Mouse (Mus musculus) neural tube, embryonic 11.5 days (tissue): Measurements from ENCODE around the gene Zfp839. TPM values are rescaled to one million over a fixed set of nuclear protein-coding genes. Genes with fewer than 3 reads are reported as not detected.

ENCODE experiments used
- ATAC-seq: fragments of 200-750 bp; cut with Nextera tagmentation; 2 replicates; pipeline ENCODE4 v1.8.0; 2017; ENCODE audit warnings: moderate number of reproducible peaks, mild to moderate bottlenecking, moderate TSS enrichment, moderate library complexity; ENCODE audit not compliant: insufficient read depth, low FRiP score, low TSS enrichment
- DNase-seq: peaks from one replicate; pipeline ENCODE4 v3.0.0-alpha.2; 2015; ENCODE audit warnings: low spot score
- H3K27ac ChIP-seq: fragments of 300-500 bp; sonication (generic); 2 replicates; pipeline ENCODE4 v1.5.1; 2014; ENCODE audit warnings: low read depth, mild to moderate bottlenecking, low read length
- H3K27me3 ChIP-seq: fragments of 300-500 bp; sonication (generic); 2 replicates; pipeline ENCODE4 v1.6.1; 2014; ENCODE audit warnings: mild to moderate bottlenecking, low read length, mixed read lengths; ENCODE audit not compliant: control insufficient read depth, insufficient read depth
- H3K36me3 ChIP-seq: fragments of 300-500 bp; sonication (generic); 2 replicates; pipeline ENCODE4 v1.6.1; 2014; ENCODE audit warnings: mild to moderate bottlenecking, low read length, moderate library complexity, mixed read lengths; ENCODE audit not compliant: control insufficient read depth, insufficient read depth
- H3K4me1 ChIP-seq: fragments of 300-500 bp; sonication (generic); 2 replicates; pipeline ENCODE4 v1.6.1; 2014; ENCODE audit warnings: low read length, mixed read lengths; ENCODE audit not compliant: control insufficient read depth, insufficient read depth
- H3K4me2 ChIP-seq: fragments of 300-500 bp; sonication (generic); 2 replicates; pipeline ENCODE4 v1.6.1; 2014; ENCODE audit warnings: low read depth, mild to moderate bottlenecking, moderate library complexity
- H3K4me3 ChIP-seq: fragments of 300-500 bp; sonication (generic); 2 replicates; pipeline ENCODE4 v1.5.1; 2014; ENCODE audit warnings: low read depth, low read length
- H3K9ac ChIP-seq: fragments of 300-500 bp; sonication (generic); 2 replicates; pipeline ENCODE4 v1.6.1; 2014; ENCODE audit warnings: mild to moderate bottlenecking, low read length
- H3K9me3 ChIP-seq: fragments of 300-500 bp; sonication (generic); 2 replicates; pipeline ENCODE4 v1.6.1; 2016; ENCODE audit warnings: low read length; ENCODE audit not compliant: control insufficient read depth
- WGBS: fragments of 180-500 bp; shearing (Covaris S2); extraction: QIAGEN DNeasy Blood & Tissue Kit; methylation state at CpG from one replicate; pipeline ENCODE4 v1.1.7; 2014; 5-methylcytosine and 5-hydroxymethylcytosine counted together
- polyA plus RNA-seq: library from polyadenylated mRNA; unstranded; fragments of >200 nt; fragmentation: Nextera tagmentation; extraction: Ambion mirVana; gene quantifications from 2 replicates; pipeline ENCODE4 v1.2.1, GENCODE M21; 2014

Zfp839 gene
- polyA plus RNA-seq, 1 experiment from 2014 or later: 3.7 TPM

DNA sequence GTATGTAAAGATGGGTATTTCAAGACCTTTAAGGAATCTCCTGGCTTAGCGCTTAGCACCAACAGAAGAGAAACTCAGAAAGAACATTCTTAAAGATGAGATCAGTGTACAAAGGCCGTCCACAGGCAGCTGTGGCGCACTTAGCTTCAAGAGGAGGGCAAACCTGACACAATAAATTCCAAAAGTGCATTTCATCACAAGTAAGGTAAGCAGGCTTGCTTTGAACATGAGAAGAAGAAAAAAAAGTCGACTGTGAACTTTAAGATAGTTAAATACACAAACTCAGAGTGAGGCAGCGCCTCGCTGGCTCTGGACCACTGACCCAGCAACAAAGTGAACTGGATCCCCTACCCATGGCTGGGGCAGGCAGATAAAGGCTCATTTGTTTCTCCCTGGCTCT, 13.3 kb upstream of the Zfp839 start:
- H3K9me3 ChIP-seq: no peaks in the 10 kb centered on the region

GRCm38 (mm10) chr12:110837192-110837841, 12.7 kb upstream of the Zfp839 start:
- Histone ChIP-seq H3K4me2 (no peak overlapping the region), H3K4me3 (no peak overlapping the region), H3K4me1 (peaks cover 8% of the 10 kb centered on the region), H3K27me3 (no peaks in the 10 kb centered on the region), H3K36me3 (no peaks in the 10 kb centered on the region), H3K27ac (peak overlapping the region; percentile 30), H3K9ac (0 out of 2 replicates have a peak overlapping the region, but pooled peaks have one; percentile 1), H3K9me3 (no peaks in the 10 kb centered on the region)
- ATAC-seq (peak; percentile 53; the same call in 1 of the 2 replicates), DNase-seq (no peak)
- 36% methylated on average over 5 of the region's 5 CpGs for WGBS

More for the DNA sequence above, 13.3 kb upstream of the Zfp839 start:
- WGBS: 57% methylated on average over 6 of the region's 6 CpGs
- Histone ChIP-seq H3K36me3 (no peaks in the 10 kb centered on the region), H3K27ac (peak overlapping the region; percentile 30), H3K4me1 (peaks cover 8% of the 10 kb centered on the region), H3K27me3 (no peaks in the 10 kb centered on the region), H3K4me2 (no peak overlapping the region), H3K9ac (0 out of 2 replicates have a peak overlapping the region, but pooled peaks have one; percentile 1), H3K4me3 (no peak overlapping the region)
- no peak for DNase-seq
- 0 out of 2 replicates have a peak, but pooled peaks have one; percentile 11 for ATAC-seq

DNA sequence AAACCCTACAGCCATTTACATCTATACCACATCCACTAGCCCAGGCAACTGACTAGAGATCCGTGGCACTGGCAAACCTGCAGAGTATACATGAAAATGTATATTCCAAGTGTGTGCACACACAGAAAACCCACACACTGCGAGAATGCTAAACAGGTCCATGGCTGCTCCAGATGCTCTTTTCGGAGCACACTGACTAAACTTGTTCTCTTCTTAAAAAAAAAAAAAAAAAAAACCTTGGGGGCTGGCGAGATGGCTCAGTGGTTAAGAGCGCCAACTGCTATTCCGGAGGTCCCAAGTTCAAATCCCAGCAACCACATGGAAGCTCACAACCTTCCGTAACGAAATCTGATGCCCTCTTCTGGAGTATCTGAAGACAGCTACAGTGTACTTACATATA, 12.2 kb upstream of the Zfp839 start:
- Histone ChIP-seq H3K27me3 (no peaks in the 10 kb centered on the region), H3K4me3 (no peak overlapping the region), H3K27ac (no peak overlapping the region), H3K4me2 (no peak overlapping the region), H3K4me1 (peaks cover 8% of the 10 kb centered on the region), H3K9ac (no peak overlapping the region), H3K9me3 (no peaks in the 10 kb centered on the region), H3K36me3 (no peaks in the 10 kb centered on the region)
- WGBS: 89% methylated on average over 8 of the region's 8 CpGs
- ATAC-seq: no peak
- no peak for DNase-seq

- no peaks in the 10 kb centered on the region for H3K36me3 ChIP-seq
- H3K4me3 ChIP-seq: peak within 1 kb of the TSS; percentile 75
- peak within 1 kb of the TSS; percentile 61 for H3K9ac ChIP-seq
- no peaks in the 10 kb centered on the region for H3K9me3 ChIP-seq
- WGBS: under 1% methylated on average over 71 of the region's 71 CpGs
- peaks cover 3% of the 10 kb centered on the region; the same call in 1 of the 2 replicates for H3K27me3 ChIP-seq
- ATAC-seq (peak; percentile 67; the same call in 1 of the 2 replicates), DNase-seq (peak; percentile 95)
- no peak within 1 kb of the TSS for H3K27ac ChIP-seq
- peak within 1 kb of the TSS; percentile 62 for H3K4me2 ChIP-seq
- H3K4me1 ChIP-seq: peaks cover 12% of the 10 kb centered on the region
Observed at GRCm38 (mm10) chr12:110840348-110841198, 9.5 kb upstream of the Zfp839 start, which contains the start of gene Mok. TSS of gene Mok (minus strand) at chr12:110840939.

DNA sequence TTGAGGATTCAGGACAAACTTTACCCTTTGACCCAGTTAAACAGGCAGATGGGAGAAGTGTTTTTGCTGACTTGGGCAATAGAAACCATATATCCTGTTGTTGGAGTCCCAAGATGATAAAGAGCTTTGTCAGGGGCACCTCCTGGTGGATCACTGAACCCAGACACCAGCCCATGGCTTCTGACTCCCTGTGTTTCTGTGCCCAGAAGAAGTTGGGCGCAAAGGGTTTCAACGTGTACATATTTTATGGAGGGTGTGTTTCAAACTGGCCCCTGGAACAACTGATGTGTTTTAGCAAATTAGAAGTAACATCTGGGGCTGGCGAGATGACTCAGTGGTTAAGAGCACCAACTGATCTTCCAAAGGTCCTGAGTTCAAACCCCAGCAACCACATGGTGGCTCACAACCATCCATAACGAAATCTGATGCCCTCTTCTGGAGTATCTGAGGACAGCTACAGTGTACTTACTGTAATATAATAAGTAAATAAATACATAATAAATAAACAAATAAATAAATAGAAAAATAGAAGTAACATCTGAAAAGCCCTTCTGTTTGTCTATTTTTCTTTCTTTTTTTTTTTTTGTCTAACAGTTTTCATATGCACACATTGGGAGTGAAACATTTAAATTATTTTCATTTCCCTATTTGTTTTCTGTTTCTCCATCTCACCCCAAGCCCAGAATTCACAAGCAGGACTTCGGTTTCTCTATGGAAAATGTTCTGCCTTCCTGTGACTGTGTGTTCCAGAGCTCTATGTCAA, 8.1 kb upstream of the Zfp839 start:
- DNase-seq (no peak), ATAC-seq (no peak)
- H3K27me3 ChIP-seq: peaks cover 7% of the 10 kb centered on the region; the same call in 1 of the 2 replicates
- no peaks in the 10 kb centered on the region for H3K36me3 ChIP-seq
- H3K4me2 ChIP-seq: no peak overlapping the region
- H3K9ac ChIP-seq: no peak overlapping the region
- no peaks in the 10 kb centered on the region for H3K9me3 ChIP-seq
- no peak overlapping the region for H3K4me3 ChIP-seq
- peaks cover 14% of the 10 kb centered on the region for H3K4me1 ChIP-seq
- WGBS: 68% methylated on average over 5 of the region's 5 CpGs
- no peak overlapping the region for H3K27ac ChIP-seq

DNA sequence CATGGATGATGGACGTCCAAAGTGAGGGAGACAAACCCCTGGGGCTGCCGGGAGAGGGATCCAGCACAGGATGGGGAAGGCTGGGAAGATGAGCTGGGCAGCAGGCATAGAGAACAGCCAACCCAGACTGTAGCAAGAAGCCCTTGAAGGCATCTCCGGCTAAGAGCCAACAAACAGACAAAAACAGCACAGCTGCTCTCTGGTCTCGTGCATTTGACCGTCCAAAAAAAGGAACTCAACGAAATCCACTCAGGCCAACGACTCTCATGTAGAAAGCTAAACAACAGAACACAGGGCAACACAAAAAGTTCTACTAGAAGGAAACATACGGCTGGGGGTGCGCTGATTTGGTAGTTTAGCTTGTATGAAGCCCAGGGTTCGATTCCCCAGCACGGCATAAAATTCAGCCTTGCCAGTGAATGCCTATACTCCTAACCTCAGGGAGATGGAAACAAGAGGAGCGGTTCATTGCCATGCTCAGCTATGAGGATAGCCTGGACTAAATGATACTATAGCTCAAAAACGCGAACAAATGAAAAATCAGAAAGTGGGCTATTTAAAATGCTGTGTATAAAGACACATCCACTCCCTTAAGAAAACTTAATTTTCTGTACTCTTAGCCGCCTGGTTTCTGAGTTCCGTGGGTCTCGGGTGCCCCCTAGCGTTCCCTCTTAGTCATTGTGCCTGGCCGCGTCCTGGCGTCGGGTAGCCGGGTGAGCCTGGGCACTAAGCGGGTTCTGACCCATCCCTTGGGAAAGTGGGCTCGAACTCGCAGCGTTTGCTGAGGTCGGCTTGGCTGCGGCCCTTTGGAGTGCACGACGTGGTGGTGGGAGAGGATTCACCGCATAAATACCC, 6.6 kb upstream of the Zfp839 start:
- Histone ChIP-seq H3K27me3 (peaks cover 7% of the 10 kb centered on the region; the same call in 1 of the 2 replicates), H3K27ac (no peak overlapping the region), H3K4me1 (peaks cover 12% of the 10 kb centered on the region; the same call in 1 of the 2 replicates), H3K9me3 (no peaks in the 10 kb centered on the region), H3K4me3 (peak overlapping the region; percentile 33), H3K36me3 (no peaks in the 10 kb centered on the region), H3K4me2 (peak overlapping the region; percentile 64), H3K9ac (peak overlapping the region; percentile 15; the same call in 1 of the 2 replicates)
- ATAC-seq (0 out of 2 replicates have a peak, but pooled peaks have one; percentile 10), DNase-seq (peak; percentile 89)
- 22% methylated on average over 32 of the region's 32 CpGs for WGBS

DNA sequence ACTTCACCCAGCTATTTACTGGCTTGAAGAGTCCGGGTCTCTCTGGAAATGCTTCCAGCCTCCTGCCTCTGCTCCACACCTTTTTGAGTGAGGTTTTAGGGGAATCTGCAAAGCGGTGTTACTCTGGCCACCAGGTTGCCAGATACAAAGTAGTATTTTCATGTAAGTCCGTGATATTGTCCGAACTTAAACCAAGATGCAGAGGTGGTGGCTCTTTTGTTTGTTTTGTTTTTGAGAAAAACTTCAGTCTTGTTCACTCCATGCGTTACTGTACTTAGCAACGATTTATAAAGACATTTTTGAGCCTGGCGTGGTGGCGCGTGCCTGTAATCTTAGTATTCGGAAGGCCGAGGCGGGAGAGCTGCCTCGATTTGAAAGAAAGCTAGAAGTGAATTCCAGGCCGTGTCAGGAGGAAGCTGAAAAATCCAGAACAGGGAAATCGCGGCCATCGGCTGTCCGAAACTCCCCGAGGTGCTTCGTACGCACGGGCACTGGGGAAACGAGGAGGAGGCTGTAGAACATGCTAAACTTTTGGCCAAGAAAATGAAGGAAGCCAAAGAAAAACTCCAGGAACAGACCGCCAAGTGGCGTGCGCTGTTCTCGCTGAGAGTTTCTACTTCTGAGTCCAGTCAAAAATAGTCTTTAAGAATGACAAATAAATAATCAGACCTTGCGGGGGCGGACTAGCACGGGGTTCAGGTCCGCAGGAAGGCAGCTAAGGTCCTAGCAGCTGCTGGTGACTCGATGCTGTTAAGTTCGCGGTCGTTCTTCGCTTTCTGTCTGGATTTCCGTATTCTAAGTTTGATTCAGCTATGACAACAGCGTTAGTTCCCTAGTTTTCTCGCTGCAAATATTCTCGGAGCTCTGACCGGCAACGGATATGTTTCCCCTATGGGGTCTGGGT, 5.6 kb upstream of the Zfp839 start:
- Histone ChIP-seq H3K27ac (no peak overlapping the region), H3K4me1 (peaks cover 12% of the 10 kb centered on the region; the same call in 1 of the 2 replicates), H3K4me3 (peak overlapping the region; percentile 33), H3K9ac (peak overlapping the region; percentile 41), H3K36me3 (no peaks in the 10 kb centered on the region), H3K9me3 (no peaks in the 10 kb centered on the region), H3K4me2 (peak overlapping the region; percentile 64), H3K27me3 (peaks cover 7% of the 10 kb centered on the region; the same call in 1 of the 2 replicates)
- ATAC-seq: no peak
- DNase-seq: peak; percentile 35
- WGBS: 1% methylated on average over 42 of the region's 42 CpGs
